In genomic region chr17:70462231-70462630, GRCm38 (mm10) we compare ENCODE assay signal across 12 mouse cellular contexts.
"Had no signal": no experiment of that assay in that cellular context is flagged by ENCODE, and none has a peak within 500 bp of the region (broad histone marks: within the 10 kb centered on the region; RNA-seq: fewer than 3 reads in every experiment).

No protein-coding gene starts in this region.

- H3K27ac ChIP-seq: limb, embryonic 10.5 days; liver, embryonic 15.5 days; neural tube, embryonic 15.5 days; stomach, postnatal 0 days had no signal

- H3K4me1 ChIP-seq: liver, embryonic 15.5 days; neural tube, embryonic 15.5 days had no signal

- H3K27me3 ChIP-seq: liver, embryonic 15.5 days; neural tube, embryonic 15.5 days had no signal

- DNase-seq: kidney, postnatal 10 days; kidney, postnatal 4 days; lung, adult 2 months; lung, postnatal 36 days; midbrain, embryonic 14.5 days; thymus, postnatal 14 days had no signal

- H3K9me3 ChIP-seq: limb, embryonic 10.5 days; liver, embryonic 15.5 days; neural tube, embryonic 15.5 days had no signal

- H3K36me3 ChIP-seq: limb, embryonic 10.5 days; liver, embryonic 15.5 days; neural tube, embryonic 15.5 days had no signal

- H3K4me3 ChIP-seq: left cerebral cortex, adult 2 months; limb, embryonic 10.5 days; liver, embryonic 15.5 days; myocyte; neural tube, embryonic 15.5 days had no signal
